9 mouse cellular contexts compared by ENCODE assay signal in the genomic region with DNA sequence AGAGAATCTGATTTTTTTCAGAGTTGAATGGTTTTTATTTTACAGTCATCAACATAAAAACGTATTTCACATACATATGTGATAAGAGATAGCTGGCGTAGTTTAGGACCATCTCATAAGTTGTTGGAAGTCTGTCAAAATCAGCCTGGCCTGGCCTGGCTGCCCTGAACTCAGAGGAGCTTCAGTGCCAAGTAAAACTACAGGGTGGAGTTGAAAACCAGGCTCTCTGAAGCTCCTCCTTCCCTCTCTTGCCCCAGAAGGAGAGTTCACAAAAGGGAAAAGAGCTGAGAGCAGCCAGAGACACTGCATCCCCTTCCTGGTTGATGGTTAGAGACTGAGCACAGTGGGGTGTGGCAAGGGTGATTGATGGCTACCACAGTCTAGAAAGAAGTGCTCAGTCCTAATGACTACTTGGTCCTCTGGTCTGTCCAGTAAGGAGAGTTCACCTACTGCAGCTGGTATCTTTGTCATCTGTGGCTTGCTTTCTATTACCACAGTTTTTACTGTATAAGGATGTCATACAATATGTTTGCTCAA. TPM values are rescaled to one million over a fixed set of nuclear protein-coding genes. Genes with fewer than 3 reads are reported as not detected.
DNase-seq lines count a peak whose midpoint lies in the region; ATAC-seq and TF ChIP-seq lines count a peak whose summit lies in the region.
"Had no signal": no experiment of that assay in that cellular context is flagged by ENCODE, and none has a peak within 500 bp of the region (broad histone marks: within the 10 kb centered on the region; RNA-seq: fewer than 3 reads in every experiment).

No protein-coding gene starts in this region.

- H3K36me3 ChIP-seq in kidney, adult 2 months (ENCODE audit: control insufficient read depth, insufficient read depth, low read length): no peaks in the 10 kb centered on the region
- peaks cover 35% of the 10 kb centered on the region for H3K36me3 ChIP-seq in embryonic facial prominence, embryonic 14.5 days (ENCODE audit: control insufficient read depth, insufficient read depth, low read length)
- peaks cover 7% of the 10 kb centered on the region; the same call in 1 of the 2 replicates for H3K36me3 ChIP-seq in kidney, embryonic 16.5 days (ENCODE audit: insufficient read depth, low read length)

- no peaks in the 10 kb centered on the region for H3K27me3 ChIP-seq in kidney, adult 2 months (replicated peaks; ENCODE audit: control insufficient read depth, insufficient read depth, low read length)
- no peaks in the 10 kb centered on the region for H3K27me3 ChIP-seq in embryonic facial prominence, embryonic 14.5 days (replicated peaks; ENCODE audit: control insufficient read depth, insufficient read depth, low read length)
- no peaks in the 10 kb centered on the region for H3K27me3 ChIP-seq in kidney, embryonic 16.5 days (ENCODE audit: insufficient read depth, low read length)

- no peak for ATAC-seq in embryonic facial prominence, embryonic 14.5 days (ENCODE audit: low read depth)
- ATAC-seq in kidney, embryonic 16.5 days (ENCODE audit: low FRiP score, low TSS enrichment): peak; percentile 68

- no peak for TF ChIP-seq CTCF in kidney, adult 2 months (conservative IDR thresholded peaks at IDR 0.05; ENCODE audit: insufficient read depth, insufficient read length, low read depth, low read length)

- TF ChIP-seq POLR2A in kidney, adult 2 months (IDR thresholded peaks at IDR 0.05; ENCODE audit: low read depth, low read length): no peak

- no peaks in the 10 kb centered on the region for H3K9me3 ChIP-seq in embryonic facial prominence, embryonic 14.5 days (ENCODE audit: control insufficient read depth, low read length)
- no peaks in the 10 kb centered on the region for H3K9me3 ChIP-seq in kidney, embryonic 16.5 days (ENCODE audit: low read length)

- no peaks in the 10 kb centered on the region for H3K4me1 ChIP-seq in kidney, adult 2 months (ENCODE audit: control insufficient read depth, insufficient read depth, low read length)
- no peaks in the 10 kb centered on the region for H3K4me1 ChIP-seq in embryonic facial prominence, embryonic 14.5 days (ENCODE audit: control insufficient read depth, insufficient read depth, low read length)
- 0 out of 2 replicates have a peak, but pooled peaks cover 3% of the 10 kb centered on the region for H3K4me1 ChIP-seq in kidney, embryonic 16.5 days (ENCODE audit: insufficient read depth, low read length)

- peak; percentile 41 for DNase-seq in adrenal gland, postnatal 10 days
- no peak for DNase-seq in adrenal gland, adult 18-20 months (ENCODE audit: low spot score in 2 of 2)
- peak; percentile 31 for DNase-seq in kidney, adult 2 months
- DNase-seq in kidney, postnatal 25 days: no peak
- no peak for DNase-seq in embryonic facial prominence, embryonic 14.5 days (ENCODE audit: low spot score)
- DNase-seq in thymus, postnatal 14 days: no peak
- DNase-seq in thymus, postnatal 10 days (ENCODE audit: low spot score in 2 of 2): no peak

- H3K4me3 ChIP-seq in kidney, adult 2 months (ENCODE audit: insufficient read depth, low read depth, low read length): no peak overlapping the region
- H3K4me3 ChIP-seq in embryonic facial prominence, embryonic 14.5 days (ENCODE audit: low read depth, low read length): no peak overlapping the region
- H3K4me3 ChIP-seq in kidney, embryonic 16.5 days (ENCODE audit: low read length): no peak overlapping the region

- no peak overlapping the region for H3K9ac ChIP-seq in embryonic facial prominence, embryonic 14.5 days (ENCODE audit: low read depth, low read length)
- H3K9ac ChIP-seq in kidney, embryonic 16.5 days (replicated peaks; ENCODE audit: low read length): no peak overlapping the region

- WGBS in kidney, adult 2 months: 64% methylated on average over 2 of the region's 2 CpGs
- 74% methylated on average over 2 of the region's 2 CpGs for WGBS in embryonic facial prominence, embryonic 14.5 days
- 67% methylated on average over 2 of the region's 2 CpGs for WGBS in kidney, embryonic 16.5 days

- no peak overlapping the region for H3K4me2 ChIP-seq in embryonic facial prominence, embryonic 14.5 days (ENCODE audit: low read depth, low read length)
- no peak overlapping the region for H3K4me2 ChIP-seq in kidney, embryonic 16.5 days (replicated peaks; ENCODE audit: low read depth, low read length)

- no peak overlapping the region for H3K27ac ChIP-seq in kidney, adult 2 months (ENCODE audit: insufficient read depth, low read depth, low read length)
- H3K27ac ChIP-seq in embryonic facial prominence, embryonic 14.5 days (replicated peaks; ENCODE audit: low read depth, low read length): peak overlapping the region; percentile 2; the same call in 1 of the 2 replicates
- H3K27ac ChIP-seq in kidney, embryonic 16.5 days (ENCODE audit: low read length): 0 out of 2 replicates have a peak overlapping the region, but pooled peaks have one; percentile 37

RNA-seq across cellular contexts. Expression of a gene that starts 45.1 kb away (rescaled TPM):
- total RNA-seq in adrenal gland, postnatal 10 days (2021): 10 to 100 TPM in 1 of 2 experiments, 1 to 10 TPM in 1; 8.4 to 19.2 TPM
- total RNA-seq in adrenal gland, adult 18-20 months (2021): 1 to 10 TPM in 1 of 2 experiments, under 1 TPM in 1; 0.93 to 3.5 TPM
- 47.7 and 54.3 TPM in 2 replicates for polyA plus RNA-seq in kidney, adult 2 months (2012; rRNA removed)
- polyA plus RNA-seq in embryonic facial prominence, embryonic 14.5 days (2014; fragmentation: Nextera tagmentation; extraction: Ambion mirVana): 0.26 and 0.40 TPM in 2 replicates
- polyA plus RNA-seq in kidney, embryonic 16.5 days (2015; fragmentation: Nextera tagmentation; extraction: Ambion mirVana): 0.07 and 0.21 TPM in 2 replicates
- polyA plus RNA-seq: embryonic facial prominence, embryonic 11.5 days had no signal

Comparison
In these comparisons a context has a peak if more than half of its experiments do, and no peak if none do; other contexts are left out.
1. DNase-seq: peak in adrenal gland, postnatal 10 days (single experiment) and kidney, adult 2 months (single experiment); none in adrenal gland, adult 18-20 months (0 of 2), kidney, postnatal 25 days (0 of 2), embryonic facial prominence, embryonic 14.5 days (single experiment), thymus, postnatal 14 days (single experiment) and thymus, postnatal 10 days (0 of 2).
2. RNA of a gene that starts 45.1 kb away (polyA plus RNA-seq): 47.7 to 54.3 TPM in kidney, adult 2 months; 0.26 to 0.40 TPM in embryonic facial prominence, embryonic 14.5 days and 0.07 to 0.21 TPM in kidney, embryonic 16.5 days; every median in the first group is over 10 times any median in the second.